Mouse (Mus musculus): ENCODE measurements at regions not wholly inside any gene's neighbourhood (a gene's known extent, or its start where the extent isn't known, plus 50 kb on each side); places are given as distances from the start of the nearest gene placed in this dataset.

DNA sequence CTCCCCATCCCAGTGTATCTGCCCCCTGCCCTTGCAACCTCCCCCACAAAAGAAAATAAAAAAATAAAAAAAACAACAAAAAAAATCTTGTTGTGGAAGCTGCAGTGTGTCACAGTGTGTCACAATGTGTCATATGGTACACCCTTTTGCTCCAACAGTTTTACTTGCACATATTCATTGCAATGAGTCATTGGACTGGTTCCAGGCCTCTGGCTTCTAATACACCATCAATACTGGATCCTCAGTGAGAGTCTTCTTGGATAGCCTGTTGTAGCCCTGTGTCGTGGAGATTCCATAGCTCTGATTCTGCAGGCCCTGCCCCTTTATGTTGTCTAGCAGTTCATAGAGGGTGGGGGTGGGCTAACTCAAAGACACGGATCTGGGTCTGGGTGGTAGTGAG is 290.1 kb upstream of the Tank start:
- TF ChIP-seq POLR2A (IDR thresholded peaks at IDR 0.05; ENCODE audit: insufficient read depth, low read length): no peak
- no peak for TF ChIP-seq CTCF (IDR thresholded peaks at IDR 0.05; ENCODE audit: low read depth, low read length)
- TF ChIP-seq EP300 (IDR thresholded peaks at IDR 0.05; ENCODE audit: insufficient read depth, low read depth, low read length): no peak

Measured in ES-Bruce4 (cell line).